Mouse (Mus musculus) cerebellum, adult 2 months (tissue): ENCODE data around the gene Mrtfa.

ENCODE experiments used
- CTCF ChIP-seq: fragments of 200-500 bp; IDR thresholded peaks from 2 replicates; pipeline ENCODE4 v1.5.1; 2011; ENCODE audit warnings: low read depth, mild to moderate bottlenecking, control low read depth, low read length, moderate library complexity, borderline replicate concordance; ENCODE audit not compliant: insufficient read depth
- POLR2A ChIP-seq: fragments of 200-500 bp; IDR thresholded peaks from 2 replicates; pipeline ENCODE4 v1.6.1; 2011; ENCODE audit warnings: low read length, control low read depth, borderline replicate concordance; ENCODE audit not compliant: insufficient read depth

DNA sequence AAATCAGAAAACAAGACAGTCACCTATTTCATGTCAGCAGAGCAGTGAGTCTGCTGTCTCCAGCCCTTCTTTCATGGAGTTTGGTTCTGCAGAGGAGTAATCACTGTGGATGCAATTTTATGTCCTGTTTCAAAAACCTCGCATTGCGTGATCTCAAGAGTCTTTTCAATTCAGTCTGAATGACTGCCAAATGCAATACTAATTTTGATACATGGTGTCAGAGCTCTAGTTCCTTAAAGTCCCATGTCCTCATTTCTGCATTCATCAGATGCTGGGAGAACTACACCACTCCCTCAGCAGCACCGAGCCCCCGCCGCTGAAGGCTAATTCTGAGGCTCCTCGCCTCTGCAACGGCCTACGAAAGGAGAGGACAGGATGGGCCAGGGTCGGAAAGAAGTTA, 166.7 kb downstream of the Mrtfa start:
- TF ChIP-seq CTCF (no peak), POLR2A (no peak)
